Mouse (Mus musculus) frontal cortex, adult 2 months (tissue): ENCODE results near the gene Olfr1418. TPM values are rescaled to one million over a fixed set of nuclear protein-coding genes. Genes with fewer than 3 reads are reported as not detected.
"Not testable (repeated sequence)": the region's sequence is repeated elsewhere in the genome, so short reads cannot be mapped to it uniquely, and the experiment has no call there.

Experiments used
- DNase-seq, 2 experiments: peaks; one replicate each; pipeline ENCODE4 v3.0.0; 2022; ENCODE audit warnings: low spot score in 1 of 2; ENCODE audit errors: extremely low spot score in 1 of 2
- polyA plus RNA-seq: library from polyadenylated mRNA; depleted of rRNA; stranded (reverse); fragments of >200 nt; gene quantifications from 2 replicates; pipeline ENCODE4 v1.2.3, GENCODE M21; 2012; rRNA removed

Olfr1418 gene
- not detected in 2 replicates for polyA plus RNA-seq

DNA sequence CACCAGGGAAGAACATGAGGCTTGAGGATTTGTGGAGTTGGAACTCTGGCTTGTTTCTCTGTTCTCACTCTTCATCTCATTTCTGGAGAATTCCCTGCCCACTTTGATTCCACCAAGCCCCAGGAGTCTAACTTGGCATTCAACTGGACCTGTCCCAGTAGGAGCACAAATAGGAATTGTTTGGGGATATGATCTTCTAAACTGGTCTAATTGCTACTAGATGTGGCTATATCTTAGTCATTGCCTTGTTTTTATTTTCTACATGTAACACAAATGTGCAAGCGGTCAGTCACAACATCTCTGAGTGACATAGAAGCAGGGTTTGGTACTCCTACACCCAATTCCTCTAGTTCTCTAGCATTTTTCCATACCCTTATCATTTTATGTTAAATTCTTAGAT is at the start of gene Olfr1418:
Olfr1418 (minus strand) TSS at position 101 of the 400 bp plus-strand sequence.
- no peak for DNase-seq

DNA sequence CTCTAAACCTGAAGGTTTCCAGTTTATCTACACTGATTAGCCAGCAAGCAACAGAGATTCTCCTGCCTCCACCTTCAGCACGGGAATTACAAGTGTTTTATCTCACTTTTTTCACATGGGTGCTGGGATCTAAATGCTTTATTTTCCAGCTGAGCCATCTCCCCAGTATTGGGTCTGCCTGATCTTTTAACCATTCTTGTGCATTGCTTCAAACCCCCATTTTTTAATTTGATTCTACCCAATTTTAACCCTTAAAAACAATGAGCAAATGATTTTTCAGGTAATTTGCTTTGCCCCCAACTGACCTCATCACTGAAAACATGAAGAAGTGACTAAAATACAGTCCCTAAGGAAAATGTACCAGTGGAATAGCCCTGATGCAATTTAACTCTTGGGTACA is 25.4 kb upstream of the Olfr1418 start, which contains the start of gene Olfr1420:
Olfr1420 (plus strand) TSS at position 301 of the 400 bp plus-strand sequence.
- no peak for DNase-seq

DNA sequence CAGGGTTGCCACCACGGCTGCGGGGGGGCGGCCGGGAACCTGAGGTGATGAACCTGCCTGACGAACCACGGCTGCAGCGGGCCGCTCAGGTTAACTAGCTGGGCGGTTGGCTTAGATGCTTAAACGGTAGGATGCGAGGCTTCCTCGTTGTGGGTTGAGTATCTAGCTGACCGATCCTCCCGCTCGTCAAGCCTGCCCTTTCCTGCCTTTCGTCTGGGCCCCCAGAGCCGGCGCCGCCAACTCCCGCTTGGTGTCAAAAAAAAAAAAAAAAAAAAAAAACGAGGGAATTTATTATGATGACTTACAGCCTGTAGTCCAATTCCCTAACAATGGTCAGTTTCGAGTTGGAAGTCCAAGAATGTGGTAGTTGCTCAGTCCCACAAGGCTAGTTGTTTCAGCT is 17.5 kb upstream of the Olfr1418 start:
- DNase-seq, result not testable (repeated sequence)

DNA sequence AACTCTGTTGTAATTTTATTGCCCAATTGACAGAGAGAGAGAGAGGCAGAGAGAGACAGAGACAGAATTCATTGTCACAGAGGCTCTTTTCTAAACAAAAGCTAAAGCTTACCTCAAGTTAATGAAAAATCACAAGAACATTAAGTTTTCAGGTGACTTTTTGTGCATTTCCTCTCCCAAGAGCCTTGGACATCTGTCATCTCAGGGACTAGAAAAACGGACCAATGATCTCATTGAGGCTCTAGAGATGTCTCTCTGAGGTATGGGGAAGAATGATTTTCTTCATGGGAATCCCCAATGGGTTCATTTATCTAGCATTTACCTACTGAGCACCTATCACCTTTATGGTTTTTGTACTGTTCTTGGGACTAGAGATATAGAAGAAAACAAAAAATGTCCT is 14.1 kb upstream of the Olfr1418 start, which contains the start of gene Olfr1419:
Olfr1419 (minus strand) TSS at position 101 of the 400 bp plus-strand sequence.
- no peak for DNase-seq

DNA sequence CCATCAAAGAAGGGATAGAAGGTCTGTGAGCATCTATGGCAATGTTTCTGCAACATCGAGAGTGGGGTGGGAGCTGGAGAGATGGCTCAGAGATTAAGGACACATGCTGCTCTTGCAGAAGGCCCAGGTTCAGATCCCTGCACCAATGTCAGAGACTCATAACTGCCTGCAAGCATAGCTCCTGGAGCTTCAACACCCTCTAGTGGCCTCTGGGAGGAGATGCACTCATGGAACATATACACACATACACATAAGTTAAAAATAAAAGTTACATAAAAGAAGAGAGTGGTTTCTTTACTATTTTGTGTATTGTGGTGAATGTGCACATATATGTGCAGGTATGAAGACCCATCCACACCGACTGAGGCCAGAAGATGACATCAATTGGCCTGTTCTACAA is 7.0 kb upstream of the Olfr1418 start:
- DNase-seq, result no peak

DNA sequence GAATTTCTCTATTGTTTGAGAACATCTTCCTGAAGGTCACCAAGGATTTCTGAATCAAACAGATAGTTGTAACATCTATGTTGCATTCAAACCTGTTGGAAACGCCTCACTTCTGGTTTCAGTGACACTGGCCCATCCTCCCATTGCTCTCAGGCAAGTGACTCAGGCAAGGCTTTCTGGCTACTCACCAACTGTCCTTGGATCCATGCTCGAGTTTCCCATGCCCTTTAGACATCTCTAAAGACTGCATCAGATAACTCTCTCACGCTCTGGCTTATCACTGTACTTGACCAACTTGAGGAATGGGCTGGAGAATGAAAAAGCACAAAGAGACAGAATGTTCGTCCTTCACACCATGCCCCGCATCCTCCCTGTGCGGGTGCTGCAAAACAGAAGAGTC is 4.4 kb downstream of the Olfr1418 start:
- DNase-seq, result no peak

DNA sequence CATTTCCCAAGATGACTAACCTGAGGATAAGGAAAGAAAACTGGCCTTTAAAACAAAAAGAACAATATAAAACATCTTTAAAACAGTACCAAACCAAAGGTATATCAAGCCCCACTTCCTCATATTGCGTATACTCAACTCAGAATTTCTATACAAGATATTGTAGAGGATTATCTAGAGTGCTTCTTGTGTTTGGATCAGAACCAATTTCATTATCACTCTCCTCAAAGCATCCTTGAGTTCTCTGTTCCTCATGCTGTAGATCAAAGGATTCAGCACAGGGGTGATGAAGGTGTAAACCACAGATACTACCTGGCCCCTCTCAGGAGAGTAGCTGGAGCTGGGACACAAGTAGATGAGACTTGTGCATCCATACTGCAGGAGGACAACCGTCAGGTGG is 6.0 kb downstream of the Olfr1418 start:
- no peak for DNase-seq

DNA sequence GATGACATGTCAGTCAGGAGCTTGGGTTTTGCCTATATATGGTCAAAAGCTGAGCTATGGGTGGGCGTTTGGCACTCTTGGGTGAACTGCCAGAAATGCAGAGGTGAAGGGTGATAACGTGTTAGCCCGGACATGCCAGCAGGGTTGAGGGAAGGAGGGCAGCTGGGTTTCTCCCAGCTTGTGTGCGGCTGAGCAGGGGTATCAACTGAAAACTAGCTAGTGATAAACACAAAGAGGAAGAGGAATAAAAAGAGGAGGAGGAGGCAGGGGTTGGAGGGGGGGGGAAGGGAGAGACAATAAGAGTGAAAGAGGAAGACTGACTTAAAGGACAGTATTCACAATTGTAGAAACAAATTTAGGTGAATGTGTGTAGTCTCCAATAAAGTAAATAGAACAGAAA is 8.2 kb downstream of the Olfr1418 start:
- DNase-seq, result no peak

DNA sequence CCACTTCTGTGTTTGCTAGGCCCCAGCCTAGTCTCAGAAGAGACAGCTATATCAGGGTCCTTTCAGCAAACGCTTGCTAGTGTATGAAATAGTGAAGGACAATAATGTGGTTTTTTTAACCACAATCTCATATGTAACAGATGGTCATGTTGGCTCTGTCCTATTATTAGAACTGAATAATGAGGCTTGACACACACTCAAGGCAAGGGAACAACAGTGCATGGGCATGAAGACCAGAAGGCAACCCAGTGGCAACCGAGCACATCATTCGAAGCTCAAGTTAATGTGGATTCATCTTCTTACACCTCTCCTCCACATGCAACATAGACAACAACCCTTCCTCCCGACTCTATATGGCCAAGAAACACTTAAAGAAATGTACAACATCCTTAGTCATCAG is 14.5 kb downstream of the Olfr1418 start:
- DNase-seq, result peak; percentile 1 to 2

DNA sequence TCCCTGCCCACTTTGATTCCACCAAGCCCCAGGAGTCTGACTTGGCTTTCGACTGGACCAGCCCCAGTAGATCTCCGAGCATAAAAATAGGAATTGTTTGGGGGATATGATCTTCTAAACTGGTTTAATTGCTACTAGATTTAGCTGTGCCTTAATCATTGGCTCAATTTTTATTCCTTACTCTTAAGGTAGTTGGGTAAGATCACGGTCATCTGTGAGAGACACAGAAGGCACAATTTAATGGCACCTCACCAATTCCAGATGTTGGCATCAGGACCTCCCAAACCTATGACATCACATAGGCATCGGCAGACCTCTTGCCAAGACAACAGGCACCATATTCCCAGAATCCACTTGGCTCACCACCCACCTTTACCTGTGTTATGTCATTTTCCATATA is 21.7 kb downstream of the Olfr1418 start, which contains the start of gene Olfr1417:
Olfr1417 (minus strand) TSS at position 101 of the 400 bp plus-strand sequence.
- no peak for DNase-seq

DNA sequence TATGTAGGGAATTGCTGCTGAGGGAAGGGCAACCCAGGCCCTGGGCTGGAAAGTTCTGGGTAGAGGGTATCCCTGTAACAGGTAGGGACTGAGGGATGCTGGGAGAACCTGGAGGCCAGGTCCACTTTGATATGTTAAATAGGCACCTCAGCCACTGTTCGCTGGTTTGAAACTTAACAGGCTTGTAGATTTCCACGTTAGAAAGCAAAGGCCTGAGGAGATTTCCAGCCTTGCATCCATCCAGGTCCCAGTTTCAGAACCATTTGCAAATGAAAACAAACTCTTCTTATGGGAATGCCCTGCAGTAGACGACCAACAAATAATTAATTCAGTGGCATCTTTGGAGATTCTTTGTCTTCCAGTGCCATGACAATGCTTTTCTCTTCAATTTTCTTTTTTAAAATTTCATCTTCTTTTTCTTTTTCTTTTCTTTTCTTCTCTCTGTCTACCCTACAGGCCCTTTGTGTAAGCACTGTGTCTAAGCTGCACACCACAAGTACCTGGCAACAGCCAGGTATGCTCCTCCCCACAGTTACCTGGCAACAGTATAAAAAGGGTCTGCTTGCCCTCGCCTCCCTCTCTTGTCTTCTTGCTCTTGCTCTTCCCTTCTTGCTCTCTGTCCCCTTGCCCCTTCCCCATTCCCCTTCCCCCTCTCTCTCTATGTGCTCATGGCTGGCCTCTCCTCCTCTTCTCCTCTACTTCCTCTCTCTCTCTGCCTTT is 37.4 kb downstream of the Olfr1418 start:
- no peak for DNase-seq

DNA sequence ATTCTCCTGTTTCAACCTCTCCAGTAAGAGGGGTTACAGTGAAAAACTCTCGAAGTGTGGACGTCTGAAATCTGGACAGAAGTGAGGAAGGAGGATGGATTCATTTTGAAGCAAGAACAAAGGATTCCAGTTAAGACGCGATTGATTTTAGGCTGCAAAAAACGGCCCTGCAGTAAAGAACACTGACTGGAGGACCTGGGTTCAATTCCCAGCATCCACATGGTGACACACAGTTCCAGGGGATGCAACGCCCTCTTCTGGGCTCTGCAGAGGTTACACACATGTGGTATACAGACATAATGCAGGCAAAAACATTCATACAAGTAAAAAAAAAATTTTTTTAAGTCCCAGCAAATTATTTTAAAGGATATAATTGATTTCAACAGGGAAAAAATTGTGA is 40.7 kb downstream of the Olfr1418 start:
- DNase-seq, result no peak

DNA sequence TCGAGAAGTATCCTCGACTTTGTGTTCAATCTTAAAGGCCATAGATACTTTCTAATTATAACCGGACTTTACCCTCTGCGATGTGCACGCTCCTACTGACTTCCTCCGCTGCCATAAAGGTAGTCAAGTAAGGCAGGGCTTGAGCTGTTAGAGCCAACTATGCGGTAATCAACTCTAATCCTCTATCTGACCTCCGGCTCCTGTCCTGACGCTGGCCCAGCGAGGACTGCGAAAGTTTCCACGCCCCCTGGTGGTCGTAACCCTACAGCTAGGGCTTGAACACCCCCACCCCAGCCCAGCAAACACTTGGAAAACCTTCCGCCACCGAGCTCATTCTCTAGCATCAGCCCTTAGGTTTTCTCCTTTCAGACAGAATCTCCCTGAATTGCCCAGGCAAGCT is 41.1 kb downstream of the Olfr1418 start:
- peak in 1 of 2 experiments; percentile 59 for DNase-seq

DNA sequence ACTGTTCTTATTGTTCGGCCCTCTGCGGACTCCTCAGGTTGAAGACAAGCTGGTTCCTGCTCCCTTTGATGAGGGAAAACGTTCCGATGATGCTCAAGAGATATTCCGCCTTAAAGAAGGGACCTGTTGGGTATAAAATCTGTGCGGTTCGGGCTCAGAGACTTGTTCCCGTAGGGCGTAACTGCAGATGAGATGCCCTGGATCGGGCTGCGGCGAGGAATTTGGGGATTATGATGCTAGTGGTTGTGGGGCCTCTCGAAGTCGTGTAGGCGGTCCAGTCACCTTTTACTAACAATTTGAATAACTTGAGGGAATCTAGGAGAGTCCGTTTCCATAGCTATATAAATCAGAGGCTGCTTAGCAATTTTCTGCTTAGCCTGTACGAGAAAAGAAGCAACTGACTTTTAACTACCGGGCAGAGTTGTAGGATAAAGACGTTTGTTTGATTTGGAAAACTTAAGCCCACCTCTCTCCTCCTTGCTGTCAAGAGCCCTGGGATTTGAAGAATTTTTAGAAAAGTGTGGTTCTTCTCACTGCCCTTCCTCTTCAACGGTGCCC is 41.6 kb downstream of the Olfr1418 start, which contains the start of gene Stx3:
Stx3 (minus strand) TSS at position 261 of the 558 bp plus-strand sequence.
- peak in 1 of 2 experiments; percentile 13 for DNase-seq

DNA sequence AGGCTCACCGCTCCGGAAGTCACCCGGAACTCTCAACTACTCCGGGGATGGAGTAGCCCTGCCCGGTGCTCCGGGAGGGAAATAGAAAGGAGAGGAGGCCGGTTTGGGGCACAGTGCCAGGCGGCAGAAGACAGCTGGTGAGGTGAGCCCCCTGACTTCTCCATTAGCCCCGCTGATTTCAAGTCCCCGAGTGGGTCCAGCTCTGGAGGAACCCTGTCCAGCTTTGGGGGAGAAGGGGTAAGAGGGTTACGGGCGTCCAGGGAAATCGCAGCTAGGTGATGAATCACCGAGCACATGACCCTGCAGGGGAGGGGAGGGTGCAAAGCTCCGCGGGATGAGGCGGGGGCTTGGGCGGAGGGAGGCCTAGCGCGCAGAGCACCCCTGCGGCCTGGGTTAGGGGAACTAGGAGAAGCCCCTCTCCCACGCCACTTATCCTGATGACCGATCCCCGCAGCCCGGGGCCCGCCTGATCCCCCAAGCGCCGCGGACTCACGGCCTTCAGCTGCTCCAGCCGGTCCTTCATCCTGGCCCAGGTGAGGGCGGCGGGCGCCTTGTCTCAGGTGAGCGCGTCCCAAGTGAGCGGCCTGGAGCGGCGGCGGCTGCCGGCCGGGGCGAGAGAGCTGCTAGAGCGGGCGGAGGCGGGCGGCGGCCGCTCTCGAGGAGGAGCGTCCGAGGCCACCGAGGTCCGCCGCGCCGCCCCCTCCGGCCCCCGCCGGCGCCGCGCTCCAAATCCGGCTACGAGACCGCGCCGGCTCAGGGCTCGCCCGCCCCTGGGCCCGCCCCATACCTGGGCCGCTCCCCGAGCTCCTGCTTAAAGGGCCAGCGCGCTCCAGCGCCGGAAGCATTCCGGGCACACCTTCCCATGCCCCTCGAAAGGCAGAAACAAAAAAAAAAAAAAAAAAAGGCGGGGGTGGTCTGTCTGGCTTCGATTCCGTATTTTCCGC is 42.4 kb downstream of the Olfr1418 start:
- DNase-seq, result peak in 1 of 2 experiments; percentile 44

DNA sequence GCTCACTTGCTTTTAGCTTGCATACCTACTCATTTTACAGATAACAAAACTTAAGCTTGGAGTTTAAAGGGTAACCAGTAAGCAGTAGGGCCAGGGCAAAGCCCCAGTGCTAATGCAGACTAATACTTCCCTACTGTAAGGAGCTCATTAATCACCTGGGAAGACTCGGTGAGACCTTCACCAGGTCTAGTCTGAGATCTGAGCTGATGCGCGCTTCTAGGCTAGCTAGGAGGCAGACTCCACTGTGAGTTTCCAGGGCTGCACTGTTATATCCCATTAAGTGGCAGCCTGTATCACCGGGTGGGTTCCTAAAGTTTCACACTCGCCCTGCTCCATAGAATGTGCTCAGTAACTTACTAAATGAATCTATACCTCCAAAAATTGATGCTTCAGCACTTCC is 43.3 kb downstream of the Olfr1418 start:
- no peak for DNase-seq

DNA sequence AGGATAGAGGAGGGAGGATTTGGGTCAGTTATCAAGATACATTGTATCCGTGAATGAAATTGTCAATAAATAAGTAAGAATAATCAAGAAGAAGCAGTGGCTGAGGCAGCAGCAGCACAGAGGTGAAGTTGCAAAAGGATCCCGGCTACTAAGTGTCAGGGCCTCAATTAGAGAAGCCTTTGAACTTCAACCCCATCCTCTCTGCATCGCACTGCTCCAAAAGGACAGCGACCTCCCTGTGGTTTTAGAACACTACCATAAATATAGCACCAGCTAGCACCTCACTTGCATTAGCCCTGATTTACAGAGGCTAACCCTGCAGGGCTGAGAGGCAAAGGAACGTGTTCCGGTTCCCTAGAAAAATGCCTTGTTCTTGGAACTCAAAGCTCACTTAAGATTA is 44.2 kb downstream of the Olfr1418 start:
- DNase-seq, result no peak

DNA sequence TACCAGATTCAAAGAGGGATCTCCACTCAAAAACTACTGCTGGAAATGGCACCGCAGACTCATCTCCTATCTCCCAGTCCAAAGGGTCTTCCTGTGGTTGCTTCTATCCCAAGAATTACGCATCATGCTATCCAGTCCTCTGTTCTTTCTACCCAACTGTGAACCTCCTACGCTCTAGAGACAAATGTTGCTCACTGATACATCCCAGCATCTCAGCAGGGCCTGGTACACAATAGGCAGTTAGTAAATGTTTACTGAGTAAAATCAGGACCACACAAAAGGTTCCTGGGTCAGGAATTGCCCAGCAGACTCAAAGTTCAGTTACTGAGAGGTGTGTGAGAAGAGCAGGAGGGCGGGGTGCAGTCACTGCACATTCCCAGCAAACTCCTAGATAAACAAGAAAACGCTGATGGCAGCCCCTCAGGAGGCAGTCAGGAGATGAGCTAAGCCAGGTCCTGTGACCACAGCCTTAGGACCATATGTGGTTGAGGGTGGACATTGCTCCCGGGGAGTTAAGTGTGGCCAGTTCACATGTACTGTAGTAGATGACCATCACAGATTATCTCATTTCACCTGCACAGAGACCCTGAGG is 46.0 kb downstream of the Olfr1418 start:
- no peak for DNase-seq

DNA sequence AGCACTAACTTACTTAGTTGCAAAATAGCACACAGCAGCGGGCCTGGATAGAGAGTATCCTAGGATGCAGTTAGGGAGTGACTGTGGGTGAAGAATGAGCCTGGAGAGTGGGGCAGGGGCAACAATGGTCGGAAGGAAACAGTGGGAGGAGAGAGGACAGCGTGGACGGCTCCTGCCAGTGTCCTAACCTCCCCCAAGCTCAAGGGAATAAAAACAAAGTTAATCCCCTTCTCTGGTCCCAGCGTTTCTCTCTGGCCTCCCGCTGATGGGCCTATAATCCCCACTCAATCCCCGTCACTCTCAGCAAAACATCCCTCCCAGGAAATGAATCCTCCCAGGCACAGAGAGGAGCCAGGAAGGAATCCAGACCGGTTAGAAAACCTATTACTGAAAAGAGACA is 47.2 kb downstream of the Olfr1418 start:
- no peak for DNase-seq

DNA sequence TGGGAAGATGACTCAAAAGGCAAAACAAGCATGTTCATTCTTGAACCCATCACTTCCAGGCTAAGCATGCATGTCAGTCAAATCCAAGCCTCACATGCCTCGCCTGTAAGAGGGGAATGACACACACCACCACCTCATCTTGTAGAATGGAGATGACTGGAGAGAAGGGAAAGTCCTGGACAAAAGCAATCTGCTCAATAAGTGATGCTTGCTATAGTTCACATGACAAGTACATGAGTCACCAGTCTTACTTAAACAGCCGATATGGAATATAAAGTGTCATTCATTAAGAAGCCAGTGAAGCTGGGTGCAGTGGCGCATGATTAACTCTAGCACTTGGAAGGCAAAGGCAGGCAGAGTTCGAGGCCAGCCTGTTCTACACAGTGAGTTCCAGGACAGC is 47.7 kb downstream of the Olfr1418 start:
- DNase-seq, result no peak
